Mouse (Mus musculus) cerebellum, adult 11-12 months (tissue): ENCODE results near the gene AC124108.1.

ENCODE experiments used
- DNase-seq: peaks from one replicate; pipeline ENCODE4 v3.0.0; 2022

AC124108.1 gene

DNA sequence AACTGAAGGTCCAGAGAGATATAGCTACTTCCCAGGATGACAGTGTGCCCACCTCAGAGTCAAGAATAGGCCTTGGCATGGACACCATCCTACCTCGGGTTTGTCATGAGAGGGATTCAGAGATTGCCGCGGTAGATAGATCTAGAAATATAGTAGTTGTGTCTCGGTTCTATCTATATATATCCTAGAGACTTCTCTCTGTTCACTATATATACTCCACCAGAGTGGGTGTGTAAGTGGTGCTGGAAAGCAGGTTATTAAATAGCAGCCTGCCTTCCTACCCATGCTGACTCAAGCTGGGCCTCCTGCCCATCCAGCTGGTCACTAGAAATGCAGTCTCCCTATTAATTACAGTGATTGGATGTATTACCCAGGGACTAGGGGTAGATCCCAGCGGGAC, 11.5 kb downstream of the AC124108.1 start:
- DNase-seq: no peak

GRCm38 (mm10) chr1:132205958-132206357, 14.7 kb downstream of the AC124108.1 start:
- DNase-seq: no peak

DNA sequence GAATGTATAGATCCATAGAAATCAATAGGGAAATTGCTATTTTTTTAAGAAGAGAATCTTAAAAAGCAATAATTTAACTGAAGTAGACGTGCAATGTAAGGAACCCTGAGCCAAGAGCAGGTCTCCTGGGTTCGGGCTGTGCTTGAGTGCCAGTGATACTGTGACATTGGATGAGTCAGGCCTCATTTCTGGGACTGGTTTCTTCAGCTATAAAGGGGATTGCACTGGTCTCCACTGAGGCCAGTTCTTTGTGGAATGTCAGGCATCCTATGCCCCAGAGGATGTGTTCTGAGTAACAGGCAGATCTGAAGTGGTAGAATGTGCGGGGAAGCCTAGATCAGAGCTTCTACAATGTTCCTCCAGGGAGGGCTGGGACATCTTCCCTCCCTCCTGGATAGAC, 15.6 kb downstream of the AC124108.1 start:
- DNase-seq: no peak

DNA sequence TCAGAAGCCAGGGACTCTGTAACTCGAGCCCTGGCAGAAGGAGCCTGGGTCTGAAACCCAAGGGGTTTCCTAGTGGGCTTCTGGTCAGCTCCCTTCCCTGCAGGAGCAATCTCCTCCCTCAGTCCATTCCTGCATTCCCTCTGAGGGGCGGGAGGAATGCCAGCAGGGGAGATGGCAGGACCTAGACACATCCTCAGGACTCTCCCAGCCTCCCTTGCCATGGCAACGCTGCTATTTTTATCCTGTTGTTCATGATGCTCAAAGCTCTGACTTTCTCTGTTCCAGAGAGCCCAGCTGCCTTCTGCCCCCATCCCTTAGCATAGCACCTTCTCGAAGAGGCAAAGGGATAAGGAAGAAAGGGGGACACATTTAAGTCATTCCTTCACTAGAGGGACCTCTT, 16.9 kb downstream of the AC124108.1 start:
- DNase-seq: peak; percentile 68

- DNase-seq: no peak
Measured at GRCm38 (mm10) chr1:132209400-132209799, 18.1 kb downstream of the AC124108.1 start.

DNA sequence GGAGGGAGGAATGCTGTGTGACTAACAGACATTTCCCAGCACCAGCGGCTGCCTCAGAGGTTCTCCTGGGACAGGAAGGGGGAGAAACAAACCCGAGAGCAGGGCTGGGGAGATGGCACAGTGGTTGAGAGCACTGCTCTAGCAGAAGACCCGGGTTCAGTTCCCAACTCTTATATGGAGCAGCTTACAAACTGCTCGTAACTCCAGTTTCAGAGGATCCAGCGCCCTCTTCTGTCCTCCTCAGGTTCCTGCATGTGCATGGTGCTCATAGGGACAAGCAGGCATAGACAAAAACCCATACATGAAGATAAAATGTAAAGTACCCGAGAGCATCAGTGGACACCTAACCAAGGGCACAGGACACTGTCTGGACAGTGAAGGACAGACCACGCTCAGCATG, 19.7 kb downstream of the AC124108.1 start:
- DNase-seq: no peak

GRCm38 (mm10) chr1:132211672-132212071, 20.4 kb downstream of the AC124108.1 start:
- no peak for DNase-seq

GRCm38 (mm10) chr1:132212218-132212617, 21.0 kb downstream of the AC124108.1 start:
- no peak for DNase-seq

DNA sequence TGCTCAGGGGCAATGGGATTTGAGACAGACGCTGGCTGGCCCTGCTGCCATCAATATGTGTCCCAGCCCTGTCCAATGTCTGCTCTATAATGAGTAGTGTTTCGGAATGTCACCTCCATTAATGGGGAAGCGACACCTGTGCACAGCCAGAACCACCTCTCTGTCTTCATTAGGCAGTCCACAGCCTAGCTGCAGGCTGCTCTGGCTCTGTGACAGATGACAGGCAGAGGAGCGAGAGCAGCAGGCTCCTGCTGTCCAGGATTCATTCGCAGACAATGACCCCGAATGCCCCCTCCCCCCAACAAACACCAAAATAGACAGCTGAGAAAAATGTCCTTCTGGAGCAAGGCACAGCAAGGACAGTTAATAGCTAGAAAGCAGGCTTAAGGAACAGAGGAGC, 21.8 kb downstream of the AC124108.1 start:
- DNase-seq: no peak

DNA sequence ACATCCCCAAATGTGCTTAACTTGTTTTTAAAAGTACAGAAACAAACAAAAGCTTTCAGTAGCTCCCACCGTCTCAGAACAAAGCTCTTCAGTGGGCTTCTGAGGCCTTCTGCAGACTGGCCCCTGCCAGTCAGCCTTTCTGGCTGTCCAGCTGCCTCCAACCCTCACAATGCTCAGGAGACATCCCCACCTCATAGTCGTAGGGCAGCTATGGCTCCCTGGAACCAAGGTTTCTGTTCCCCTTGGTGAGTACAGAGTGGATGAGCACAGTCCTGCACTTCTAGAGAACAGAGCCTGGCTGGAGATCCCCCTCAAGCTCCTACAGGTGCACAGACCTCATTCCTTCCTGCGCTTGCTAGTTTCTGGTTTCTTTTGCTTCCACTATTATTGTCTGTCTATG, 25.0 kb downstream of the AC124108.1 start:
- DNase-seq: no peak

DNA sequence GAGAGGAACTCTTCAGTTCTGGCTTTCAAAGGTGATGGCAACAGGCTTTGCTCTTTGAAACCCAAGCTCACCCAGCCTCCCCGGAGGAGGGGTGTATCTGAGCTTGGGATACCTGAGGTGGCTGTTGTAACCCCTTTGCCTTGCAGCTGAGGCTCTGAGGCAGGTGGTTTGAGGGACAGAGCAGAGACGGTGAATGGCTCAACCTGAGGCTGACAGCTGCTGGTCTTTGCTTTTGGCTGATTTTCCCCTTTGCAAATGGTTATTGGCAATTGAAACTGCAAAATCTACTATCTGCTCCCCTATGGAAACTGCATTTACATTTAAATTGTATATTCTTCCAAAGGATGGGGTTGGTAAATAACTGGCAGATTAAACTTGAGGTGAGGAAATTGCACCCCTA, 30.4 kb downstream of the AC124108.1 start:
- no peak for DNase-seq

GRCm38 (mm10) chr1:132222166-132222565, 30.9 kb downstream of the AC124108.1 start:
- no peak for DNase-seq

GRCm38 (mm10) chr1:132226297-132227080, 35.2 kb downstream of the AC124108.1 start:
- no peak for DNase-seq

DNA sequence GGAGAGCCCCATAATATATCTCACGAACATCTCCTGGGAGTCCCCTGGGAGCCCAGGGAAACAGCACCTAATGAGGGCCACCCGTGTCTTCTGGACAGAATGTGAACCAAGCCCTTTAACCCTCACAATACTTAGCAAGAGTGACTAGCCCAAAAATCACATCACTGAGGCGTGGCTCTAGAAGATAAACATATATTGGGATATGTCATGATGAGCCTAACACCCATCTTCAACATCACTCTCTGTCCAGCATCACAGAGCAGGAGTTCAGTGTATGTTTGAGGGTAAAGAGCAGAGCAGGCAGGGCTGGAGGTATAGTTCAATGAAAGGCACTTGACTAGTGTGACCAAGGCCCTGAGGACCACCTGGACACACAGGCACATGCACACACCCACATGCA, 38.4 kb downstream of the AC124108.1 start, which contains the start of gene Gm10188:
Gene Gm10188, minus strand, starts transcription at position 101 of the 400 bp plus-strand sequence.
- no peak for DNase-seq

DNA sequence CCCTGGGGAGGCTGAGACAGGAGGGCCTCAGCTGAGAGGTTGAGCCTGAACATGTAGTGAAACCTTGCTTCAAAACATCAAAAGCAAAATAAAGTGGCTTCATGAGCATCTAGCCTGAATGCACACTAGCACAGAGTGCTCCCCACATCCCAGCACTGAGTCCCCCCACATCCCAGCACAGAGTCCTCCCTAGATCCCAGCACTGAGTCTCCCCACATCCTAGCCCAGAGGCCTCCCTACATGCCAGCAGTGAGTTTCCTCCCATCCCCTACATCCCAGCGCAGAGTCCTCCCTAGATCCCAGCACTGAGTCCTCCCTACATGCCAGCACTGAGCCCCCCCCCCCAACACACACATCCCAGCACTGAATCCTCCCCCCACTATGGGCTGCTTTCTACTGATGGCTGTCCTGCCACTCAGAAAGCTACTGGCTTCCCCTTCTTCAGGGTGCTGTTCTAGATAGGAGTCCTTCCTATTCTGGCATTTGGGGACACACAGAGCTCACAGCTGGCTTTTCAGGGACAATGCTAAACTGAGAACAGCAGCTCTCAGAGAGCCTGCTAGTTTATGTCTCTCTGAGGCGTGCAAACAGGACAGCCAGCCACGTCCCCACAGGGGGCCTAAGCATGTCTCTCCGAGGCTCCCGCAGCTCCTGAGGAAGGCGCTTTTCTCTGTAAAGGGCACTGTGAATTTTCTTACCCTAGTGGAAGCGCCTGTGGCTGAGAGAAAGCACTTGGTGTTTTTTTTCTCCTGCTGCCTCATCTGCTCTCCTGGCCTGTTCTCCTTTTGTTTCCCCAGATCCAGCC, 40.4 kb downstream of the AC124108.1 start:
- DNase-seq: no peak

DNA sequence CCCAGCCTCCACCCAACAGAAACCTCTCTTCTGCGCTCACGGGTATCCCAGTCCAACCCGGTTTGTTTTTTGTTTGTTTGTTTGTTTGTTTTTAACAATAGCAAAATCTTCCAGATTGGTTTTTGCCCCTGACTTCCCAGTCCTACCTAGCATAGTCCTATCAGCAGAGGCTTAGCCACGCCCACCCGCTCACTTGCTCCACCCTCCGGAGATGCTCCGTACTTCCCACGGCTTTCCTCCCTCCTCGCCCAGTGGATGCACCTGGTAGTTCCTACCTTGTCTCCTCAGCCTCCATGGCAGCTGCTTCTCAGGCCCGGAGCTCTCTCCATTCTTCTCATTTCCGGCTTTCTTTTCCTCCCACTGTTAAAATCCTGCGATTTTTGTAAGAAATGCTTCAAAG, 42.3 kb downstream of the AC124108.1 start:
- DNase-seq: no peak

GRCm38 (mm10) chr1:132234757-132235273, 43.6 kb downstream of the AC124108.1 start:
- DNase-seq: no peak

DNA sequence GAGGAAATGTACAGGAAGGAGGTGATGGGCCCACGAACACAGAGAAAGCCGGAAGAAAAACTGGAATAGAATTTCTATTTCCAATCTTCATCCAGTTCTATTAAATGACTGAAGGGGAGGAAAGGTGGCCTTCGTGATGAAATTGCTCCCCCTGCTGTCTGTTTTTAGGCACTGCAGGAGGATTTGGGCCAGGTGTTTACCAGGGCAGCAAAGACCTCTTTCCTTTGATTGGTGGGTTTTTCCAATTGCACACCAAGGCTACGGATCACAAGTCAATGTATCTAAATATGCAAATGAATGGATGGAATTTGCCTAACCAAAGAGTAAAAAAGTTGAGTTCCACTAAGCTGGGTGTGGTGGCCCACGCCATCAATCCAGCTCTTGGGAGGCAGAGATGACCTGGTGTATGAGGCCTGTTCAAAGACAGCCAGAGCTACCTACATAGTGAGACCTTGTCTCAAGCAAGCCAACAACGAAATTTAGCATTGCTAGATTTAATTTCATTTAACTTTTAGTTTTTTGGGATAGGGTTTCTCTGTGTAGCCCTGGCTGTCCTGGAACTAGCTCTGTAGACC, 46.4 kb downstream of the AC124108.1 start:
- DNase-seq: peak; percentile 48

DNA sequence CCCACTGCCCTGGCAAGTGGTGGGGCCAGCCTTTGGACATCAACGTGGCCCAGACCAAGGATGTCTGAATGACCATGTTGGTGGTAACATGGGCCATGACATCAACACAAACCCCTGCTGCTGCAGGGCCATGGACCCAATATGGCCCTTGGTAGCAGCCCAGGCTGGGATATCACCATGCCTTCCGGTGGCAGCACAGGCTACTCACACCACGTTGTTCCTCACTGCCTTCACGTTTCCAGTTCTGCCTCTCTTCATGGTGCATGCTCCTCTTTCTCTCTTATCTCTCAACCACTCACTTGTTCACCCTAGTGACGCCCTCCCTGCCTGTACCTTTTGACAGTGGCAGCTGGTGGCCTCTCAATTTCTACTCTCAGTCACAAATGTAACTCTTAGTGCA, 53.8 kb downstream of the AC124108.1 start:
- DNase-seq: no peak

- DNase-seq: no peak
Measured at GRCm38 (mm10) chr1:132246137-132246536, 54.9 kb downstream of the AC124108.1 start.

DNA sequence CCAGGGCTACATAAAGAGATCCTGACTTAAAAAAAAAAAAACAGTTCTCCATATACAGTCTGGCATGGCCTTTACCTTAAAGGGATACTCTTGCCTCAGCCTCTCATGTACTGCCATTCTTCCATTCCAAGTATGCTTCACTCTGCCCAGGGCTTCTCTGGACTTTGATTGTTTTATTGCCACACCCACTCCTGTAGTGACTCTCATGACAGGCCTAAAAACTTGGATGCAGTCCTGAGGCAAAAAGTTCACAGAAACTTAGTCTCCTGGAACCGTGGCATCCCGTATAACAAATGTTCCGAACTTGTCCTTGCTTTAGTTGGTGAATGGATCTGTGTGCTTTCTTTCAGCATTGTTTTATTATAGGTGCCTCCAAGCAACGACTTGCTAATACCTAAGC, 55.4 kb downstream of the AC124108.1 start:
- DNase-seq: no peak

DNA sequence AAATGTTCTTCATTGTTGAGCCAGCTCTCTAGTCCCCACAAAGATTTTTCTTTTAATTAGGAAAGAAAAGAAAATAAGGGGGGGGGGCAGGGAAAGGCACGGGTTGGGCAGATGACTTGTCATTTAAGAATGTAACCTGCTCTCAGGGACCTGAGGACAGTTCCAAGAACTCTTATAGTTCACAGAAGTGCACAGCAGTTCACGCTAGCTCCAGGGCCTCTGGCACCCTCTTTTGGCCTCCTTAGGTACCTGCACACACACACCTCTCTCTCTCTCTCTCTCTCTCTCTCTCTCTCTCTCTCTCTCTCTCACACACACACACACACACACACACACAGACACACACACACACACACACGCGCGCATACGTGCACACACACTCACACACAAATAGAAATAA, 63.2 kb downstream of the AC124108.1 start:
- DNase-seq: no peak
